Mouse (Mus musculus): ENCODE data around the gene Tead2.

Tead2 gene

DNA sequence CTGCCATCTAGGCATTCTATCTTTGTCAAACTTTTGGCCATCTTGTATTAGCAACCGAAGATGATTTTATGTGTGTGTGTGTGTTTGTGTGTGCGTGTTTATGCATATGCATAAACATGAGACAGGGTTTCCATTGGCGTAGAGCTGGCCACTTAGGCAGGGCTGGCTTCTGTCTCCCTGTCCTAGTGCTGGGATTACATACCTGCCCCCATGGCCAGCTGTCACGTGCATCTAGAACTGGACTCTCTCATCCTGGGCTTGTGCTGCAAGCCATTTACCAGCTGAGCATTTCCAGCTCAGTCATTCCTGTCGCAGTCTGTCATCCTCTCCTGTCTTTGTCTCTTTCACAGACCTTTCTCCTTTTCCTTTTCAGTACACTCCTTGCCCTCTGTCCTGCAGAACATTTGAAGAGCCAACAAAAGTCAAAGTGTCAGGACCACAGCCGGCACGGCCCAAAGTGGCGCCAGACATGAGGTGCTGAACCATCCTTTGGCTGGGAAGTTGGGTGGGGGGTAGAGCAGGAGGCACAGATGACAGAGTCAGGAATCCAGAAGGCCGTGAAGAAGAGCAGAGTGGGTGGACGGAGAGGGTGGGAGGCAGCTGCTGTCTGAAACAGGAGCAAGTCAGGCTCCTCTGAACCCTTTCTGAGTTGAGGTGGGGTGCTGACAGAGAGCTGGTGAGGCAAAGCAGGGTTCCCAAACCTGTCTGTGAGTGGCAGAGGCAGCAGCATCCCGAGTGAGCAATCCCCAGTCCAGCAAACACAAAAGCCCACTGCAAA, 41.7 kb downstream of the Tead2 start:
- no peak for DNase-seq (ENCODE audit: low spot score)

DNA sequence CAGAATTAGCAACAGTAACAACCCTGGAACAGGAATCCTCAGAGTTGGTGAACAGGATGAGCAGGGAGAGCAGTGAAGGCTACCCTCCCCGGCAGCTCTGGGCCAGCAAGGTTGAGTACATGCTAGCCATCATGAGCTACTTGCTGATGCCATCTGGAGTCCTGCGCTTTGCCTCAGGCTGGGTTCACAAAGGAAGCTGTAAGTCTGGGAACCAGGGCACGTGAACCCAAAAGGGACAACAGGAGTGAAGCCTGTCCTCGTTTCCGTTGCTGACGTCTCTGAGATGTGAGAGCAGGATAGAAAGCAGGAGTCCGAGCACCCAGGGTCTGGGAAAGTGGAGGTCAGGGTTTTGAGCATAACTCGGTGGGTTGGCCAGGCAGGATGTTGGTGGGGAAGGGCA, 43.7 kb downstream of the Tead2 start:
- no peak for DNase-seq (ENCODE audit: low spot score)

DNA sequence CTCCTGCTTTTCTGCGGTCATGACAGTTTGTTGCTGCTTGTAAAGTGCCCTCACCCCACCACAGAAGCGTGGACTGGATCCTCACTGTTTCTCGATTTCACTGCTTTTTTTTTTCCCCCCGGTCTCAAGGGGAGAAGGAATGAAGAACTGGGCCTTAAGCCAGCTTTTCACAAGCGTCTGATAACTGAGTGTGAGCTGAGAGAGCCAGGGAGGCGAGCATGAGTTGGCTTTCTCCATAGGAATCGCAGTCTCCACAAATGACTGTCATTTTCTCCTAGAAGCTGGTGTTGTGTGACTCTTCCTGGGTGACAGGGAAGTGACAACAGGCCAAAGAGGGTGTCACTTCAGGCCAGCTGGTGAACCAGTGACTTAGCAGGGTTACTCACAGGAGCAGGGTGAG, 46.7 kb downstream of the Tead2 start:
- no peak for DNase-seq (ENCODE audit: low spot score)

DNA sequence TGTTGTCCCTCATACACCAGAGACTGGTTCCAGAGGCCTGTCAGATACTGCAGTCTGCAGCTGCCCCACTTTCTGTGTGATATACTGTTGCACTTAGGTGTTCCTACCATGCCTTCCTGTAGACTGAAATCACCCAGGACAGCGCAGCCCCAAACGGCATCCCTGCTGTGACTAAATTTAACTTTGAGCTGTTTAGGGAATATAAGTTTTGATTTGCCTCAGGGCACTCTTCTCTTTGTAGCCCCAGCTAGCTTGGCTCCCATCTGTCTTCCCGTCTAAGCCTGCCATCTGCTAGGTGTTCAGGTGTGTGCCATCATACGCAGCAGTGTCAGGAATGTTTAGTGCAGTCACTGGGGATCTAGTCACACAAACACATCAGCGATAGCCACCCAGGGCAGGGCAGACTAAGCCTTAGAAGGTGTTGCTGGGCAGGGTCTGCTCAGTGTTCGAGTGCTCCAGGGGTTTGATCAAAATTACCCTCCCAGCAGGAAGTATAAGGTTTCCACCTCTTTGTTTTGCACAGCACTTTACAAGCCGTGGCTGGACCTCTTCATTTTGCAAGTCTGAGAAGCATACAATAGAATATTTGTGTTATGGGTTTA, 47.6 kb downstream of the Tead2 start:
- no peak for DNase-seq (ENCODE audit: low spot score)

DNA sequence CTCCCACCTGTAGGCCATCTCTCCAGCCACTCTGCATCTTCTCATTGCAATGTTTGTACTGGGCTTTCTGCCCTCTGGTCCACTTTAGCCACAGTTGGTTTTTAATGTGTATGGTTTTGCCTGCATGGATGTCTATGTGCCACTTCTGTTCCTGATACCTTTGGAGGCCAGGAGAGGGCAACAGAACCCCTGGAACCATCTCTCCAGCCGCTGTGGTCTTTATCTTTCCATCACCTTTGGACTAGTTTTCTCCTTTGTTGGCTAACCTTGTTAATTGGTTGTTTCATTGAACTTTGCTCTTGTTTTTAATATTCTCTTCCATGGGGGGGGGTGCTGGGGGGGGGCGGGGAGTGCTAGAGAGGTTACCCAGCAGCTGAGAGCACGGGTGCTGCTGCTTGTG, 48.8 kb downstream of the Tead2 start:
- no peak for DNase-seq (ENCODE audit: low spot score)

DNA sequence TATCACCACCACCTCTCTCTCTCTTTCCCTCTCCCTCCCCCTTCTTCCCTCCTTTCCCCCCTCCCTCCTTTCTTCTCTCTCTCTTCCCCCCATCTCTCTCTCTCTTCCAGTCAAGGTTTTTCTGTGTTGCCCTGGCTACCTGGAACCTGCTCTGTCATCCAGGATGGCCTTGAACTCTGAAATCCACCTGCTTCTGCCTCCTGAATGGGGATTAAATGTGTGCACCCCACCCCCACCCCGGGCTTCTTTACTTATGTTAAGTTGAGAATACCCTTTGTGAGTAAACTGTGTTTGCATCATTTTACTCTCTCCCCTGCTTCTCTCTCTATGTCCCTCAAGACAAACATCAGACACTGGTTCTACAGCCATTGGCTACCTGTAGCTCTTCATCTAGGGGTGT, 50.0 kb downstream of the Tead2 start:
- DNase-seq (ENCODE audit: low spot score): no peak

DNA sequence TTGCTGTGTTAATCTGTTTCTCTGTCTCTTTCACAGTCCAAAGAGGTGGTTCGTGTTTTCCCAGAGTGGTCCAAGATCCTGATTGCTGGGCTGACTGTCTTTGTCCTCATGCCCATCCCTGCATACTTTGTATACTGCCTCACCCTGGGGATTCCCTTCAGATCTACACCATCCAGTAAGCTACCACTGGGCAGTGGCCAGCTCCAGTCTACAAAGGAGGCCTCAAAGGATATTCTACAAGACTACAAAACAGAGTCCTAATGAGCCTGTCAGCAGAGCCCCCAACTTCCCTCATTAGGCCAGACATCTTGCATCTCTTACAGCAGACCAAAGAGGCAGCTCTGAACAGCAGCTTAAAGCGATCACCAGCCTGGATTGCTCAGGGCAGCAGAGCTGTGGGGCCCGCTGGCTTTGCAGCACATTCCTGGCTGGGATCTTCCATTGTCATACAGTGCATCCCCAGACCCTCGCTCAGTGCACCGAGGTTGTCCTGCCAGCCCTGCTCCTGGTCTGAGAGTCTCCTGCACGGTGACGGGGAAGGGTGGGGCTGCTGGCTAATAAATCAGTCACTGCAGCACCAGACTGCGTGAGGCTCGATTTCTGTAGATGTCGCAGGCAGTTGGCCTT, 57.3 kb downstream of the Tead2 start:
- DNase-seq (ENCODE audit: low spot score): peak; percentile 7

DNA sequence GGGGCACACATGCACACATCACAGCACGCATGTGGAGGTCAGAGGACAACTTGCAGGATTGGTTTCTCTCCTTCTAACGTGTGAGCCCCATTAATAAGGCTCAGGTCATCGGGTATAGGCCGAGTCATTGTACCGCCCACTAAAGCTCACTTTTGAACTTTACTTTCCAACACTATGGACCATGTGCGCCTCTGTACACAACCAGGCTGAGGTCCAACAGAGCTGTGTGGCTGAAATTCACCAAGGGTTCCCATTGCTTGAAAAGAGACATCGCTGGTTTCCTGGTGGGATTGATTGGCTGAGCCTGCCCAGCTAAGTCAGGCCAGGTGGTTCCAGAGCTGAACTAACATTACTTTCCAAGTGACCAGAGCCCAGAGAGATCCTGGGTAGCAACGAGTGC, 58.1 kb downstream of the Tead2 start:
- DNase-seq (ENCODE audit: low spot score): no peak

DNA sequence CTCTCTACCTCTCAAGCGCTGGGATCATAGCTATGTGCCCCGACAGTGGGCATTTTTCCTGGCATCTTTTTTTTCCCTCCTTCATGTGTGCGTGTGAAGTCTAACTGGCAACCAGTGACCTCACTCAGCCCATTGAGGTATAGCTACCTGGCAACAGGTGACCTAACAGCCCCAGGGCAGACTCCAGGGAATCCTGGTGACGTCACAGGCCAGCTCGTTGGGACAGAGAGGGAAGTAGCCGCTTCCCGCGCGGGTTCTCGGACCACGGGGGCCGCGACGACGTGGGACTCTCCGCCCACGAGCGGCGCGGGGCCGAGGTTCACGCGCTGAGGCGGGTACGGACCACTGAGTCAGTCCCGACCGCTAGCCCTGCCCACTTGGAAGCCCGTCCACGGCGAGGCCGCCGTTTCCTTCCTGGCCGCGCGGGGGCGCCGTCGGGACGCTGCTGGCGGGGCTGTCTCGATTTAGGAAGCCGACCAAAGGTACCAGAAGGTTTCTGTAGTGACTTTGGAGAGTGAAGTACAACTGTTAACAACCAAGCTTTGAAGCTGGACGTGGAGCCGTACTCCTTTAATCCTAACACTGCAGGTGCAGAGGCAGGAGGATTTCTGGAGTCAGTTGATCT, 61.7 kb downstream of the Tead2 start, which contains the start of gene Slc6a21:
TSS of gene Slc6a21 (plus strand) at position 378 of the 625 bp plus-strand sequence.
- DNase-seq (ENCODE audit: low spot score): peak; percentile 32

All from MN1 (cell line).